Mouse (Mus musculus): ENCODE results near the gene 1700029H14Rik.

- TF ChIP-seq CTCF (IDR thresholded peaks at IDR 0.05; ENCODE audit: low read depth) (no peak), EP300 (IDR thresholded peaks at IDR 0.05; ENCODE audit: low read depth) (no peak)
Measured at GRCm38 (mm10) chr8:13548831-13549230, 13.4 kb downstream of the 1700029H14Rik start.
